Mouse (Mus musculus) ES-Bruce4 (cell line): ENCODE results near the gene Rbpjl. TPM values are rescaled to one million over a fixed set of nuclear protein-coding genes. Genes with fewer than 3 reads are reported as not detected.

Experiments used
- H3K27ac ChIP-seq: 2 replicates; pipeline ENCODE4 v1.5.1; 2012; ENCODE audit warnings: low read length, inconsistent platforms; ENCODE audit not compliant: insufficient read depth
- H3K27me3 ChIP-seq: 2 replicates; pipeline ENCODE4 v1.6.1; 2012; ENCODE audit warnings: mild to moderate bottlenecking, low read length, inconsistent platforms; ENCODE audit not compliant: control insufficient read depth, poor library complexity, insufficient read depth, severe bottlenecking
- H3K36me3 ChIP-seq: 2 replicates; pipeline ENCODE4 v1.6.1; 2012; ENCODE audit warnings: inconsistent platforms, mild to moderate bottlenecking, low read length, moderate library complexity; ENCODE audit not compliant: control insufficient read depth, poor library complexity, insufficient read depth, severe bottlenecking
- H3K4me1 ChIP-seq: one replicate; pipeline ENCODE4 v1.8.1; 2011; ENCODE audit warnings: low read length; ENCODE audit not compliant: control insufficient read depth, insufficient read depth
- H3K4me3 ChIP-seq: 2 replicates; pipeline ENCODE4 v1.5.1; 2011; ENCODE audit warnings: low read depth, mild to moderate bottlenecking, low read length
- H3K9ac ChIP-seq: 2 replicates; pipeline ENCODE4 v1.6.1; 2012; ENCODE audit warnings: low read depth, mild to moderate bottlenecking, inconsistent platforms; ENCODE audit not compliant: poor library complexity, severe bottlenecking
- H3K9me3 ChIP-seq: replicated peaks from 2 replicates; pipeline ENCODE4 v1.6.1; 2012; ENCODE audit warnings: mild to moderate bottlenecking, low read length, inconsistent platforms; ENCODE audit not compliant: control insufficient read depth, poor library complexity, insufficient read depth, severe bottlenecking
- CTCF ChIP-seq: IDR thresholded peaks from one replicate; pipeline ENCODE4 v1.8.1; 2011; ENCODE audit warnings: low read depth, low read length
- EP300 ChIP-seq: IDR thresholded peaks from 2 replicates; pipeline ENCODE4 v1.6.1; 2011; ENCODE audit warnings: low read depth, low read length; ENCODE audit not compliant: insufficient read depth
- POLR2A ChIP-seq: IDR thresholded peaks from one replicate; pipeline ENCODE4 v1.8.1; 2011; ENCODE audit warnings: low read length; ENCODE audit not compliant: insufficient read depth
- polyA plus RNA-seq: library from polyadenylated mRNA; stranded (reverse); fragments of >200 nt; gene quantifications from 2 replicates; pipeline ENCODE4 v1.2.4, GENCODE M21; 2011; ENCODE audit warnings: low read depth; ENCODE audit not compliant: missing spikeins, insufficient read depth, insufficient read length

The Rbpjl gene
- polyA plus RNA-seq, 1 experiment: not detected

DNA sequence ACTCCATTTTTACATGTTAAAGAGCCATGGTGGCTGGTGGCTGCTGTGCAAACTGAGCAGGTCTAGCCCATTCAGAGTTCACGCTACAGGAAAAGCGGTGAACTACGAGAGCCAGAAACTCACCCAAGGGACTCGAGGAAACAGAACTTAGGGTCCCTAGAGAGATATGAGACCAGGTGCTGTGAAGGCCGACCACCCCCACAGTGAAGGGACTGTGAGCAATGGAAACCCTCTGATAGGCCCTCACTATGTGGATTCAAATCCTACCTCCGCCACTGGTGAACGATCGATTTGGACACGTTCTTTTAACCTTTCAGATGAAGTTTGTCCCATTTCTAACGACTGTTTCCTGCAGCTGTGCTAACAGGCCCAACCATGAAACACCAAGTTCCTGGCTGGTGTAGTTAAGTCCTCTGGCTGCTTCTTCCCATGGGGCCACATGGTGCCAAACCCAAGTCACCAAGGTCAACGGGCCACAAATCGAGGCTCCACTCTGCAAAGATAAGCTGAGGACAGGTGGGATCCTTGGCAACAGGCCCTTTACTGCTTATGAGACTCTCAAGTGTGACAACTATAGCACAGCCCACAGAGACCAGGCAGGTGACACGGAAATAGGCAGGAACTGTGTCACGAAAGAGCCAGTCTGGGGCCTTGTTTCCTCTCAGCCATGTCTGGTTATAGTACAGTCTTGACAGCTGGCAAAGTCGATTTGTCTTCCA is 19.9 kb downstream of the Rbpjl start:
- TF ChIP-seq CTCF (no peak), POLR2A (no peak), EP300 (no peak)
- Histone ChIP-seq H3K4me3 (no peak overlapping the region), H3K27me3 (no peaks in the 10 kb centered on the region), H3K9me3 (no peaks in the 10 kb centered on the region), H3K4me1 (peaks cover 4% of the 10 kb centered on the region), H3K27ac (no peak overlapping the region), H3K36me3 (peaks cover 23% of the 10 kb centered on the region), H3K9ac (no peak overlapping the region)

GRCm38 (mm10) chr2:164423464-164423863 is 20.5 kb downstream of the Rbpjl start:
- TF ChIP-seq CTCF (no peak), POLR2A (no peak), EP300 (no peak)
- H3K9ac ChIP-seq: no peak overlapping the region
- H3K9me3 ChIP-seq: no peaks in the 10 kb centered on the region
- H3K27ac ChIP-seq: no peak overlapping the region
- no peak overlapping the region for H3K4me3 ChIP-seq
- H3K4me1 ChIP-seq: peaks cover 2% of the 10 kb centered on the region
- peaks cover 29% of the 10 kb centered on the region for H3K36me3 ChIP-seq
- H3K27me3 ChIP-seq: no peaks in the 10 kb centered on the region

DNA sequence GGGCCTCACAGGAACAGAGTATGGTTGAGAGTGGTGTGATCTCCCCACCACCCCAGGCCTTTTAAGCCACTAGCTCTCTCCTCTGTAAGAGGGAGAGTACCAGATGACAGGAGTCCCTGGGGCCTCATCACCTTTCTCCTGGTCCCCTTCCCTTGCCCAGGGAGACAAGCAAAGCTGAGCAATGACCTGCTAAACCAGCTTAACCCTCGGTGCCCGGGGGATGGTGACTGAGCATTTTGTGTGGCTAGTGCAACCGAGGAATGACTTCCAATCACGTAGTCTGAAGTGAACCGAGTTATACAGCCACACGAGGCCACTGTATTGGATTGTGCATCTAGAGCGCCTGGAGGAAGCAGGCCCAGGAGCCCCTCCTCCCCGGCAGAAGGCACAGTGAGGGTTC is 21.5 kb downstream of the Rbpjl start:
- Histone ChIP-seq H3K27ac (no peak overlapping the region), H3K36me3 (peaks cover 39% of the 10 kb centered on the region), H3K9me3 (no peaks in the 10 kb centered on the region), H3K4me1 (peaks cover 7% of the 10 kb centered on the region), H3K4me3 (no peak overlapping the region), H3K9ac (no peak overlapping the region), H3K27me3 (no peaks in the 10 kb centered on the region)
- TF ChIP-seq CTCF: no peak
- TF ChIP-seq EP300: no peak
- TF ChIP-seq POLR2A: no peak

DNA sequence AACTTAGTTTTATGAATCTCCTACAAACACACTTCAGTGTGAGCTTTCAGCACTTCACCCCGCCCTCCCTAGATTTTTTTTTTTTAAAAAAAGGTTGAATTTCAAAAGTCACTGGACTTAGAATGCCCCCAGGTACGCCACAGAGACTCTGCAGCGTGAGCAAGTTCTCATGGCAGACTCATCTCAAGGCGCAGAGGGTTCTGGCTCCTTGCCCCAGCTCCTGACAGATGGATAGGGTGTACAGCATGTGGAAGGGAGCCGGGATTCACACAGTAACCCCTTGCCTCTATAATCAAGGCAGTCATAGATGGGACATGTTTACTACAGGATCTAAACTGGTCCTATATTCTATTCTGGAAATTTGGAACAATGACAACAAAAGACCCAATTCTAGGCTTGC is 22.5 kb downstream of the Rbpjl start:
- Histone ChIP-seq H3K9ac (no peak overlapping the region), H3K27me3 (no peaks in the 10 kb centered on the region), H3K27ac (no peak overlapping the region), H3K4me1 (peaks cover 7% of the 10 kb centered on the region), H3K36me3 (peaks cover 43% of the 10 kb centered on the region), H3K4me3 (no peak overlapping the region), H3K9me3 (no peaks in the 10 kb centered on the region)
- TF ChIP-seq CTCF (no peak), EP300 (no peak), POLR2A (no peak)

DNA sequence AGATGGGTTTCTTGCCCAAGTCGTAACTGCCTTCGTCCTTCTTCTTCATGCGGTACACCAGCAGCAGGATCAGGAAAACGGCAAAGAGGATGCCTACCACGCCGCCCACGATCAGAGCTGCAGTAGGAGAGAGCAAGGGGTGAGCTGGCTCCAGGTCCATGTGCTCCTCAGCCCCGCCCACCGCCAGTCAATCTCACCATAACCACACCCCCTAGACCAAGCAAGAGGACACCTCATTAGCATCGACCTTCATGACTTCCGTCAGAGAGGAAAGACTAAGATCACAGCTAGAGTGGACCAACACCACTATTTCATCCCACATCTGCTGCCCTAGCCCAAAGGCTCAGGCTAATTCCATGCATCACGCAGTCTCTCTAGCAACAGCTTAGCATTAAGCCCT is 23.2 kb downstream of the Rbpjl start:
- peaks cover 43% of the 10 kb centered on the region for H3K36me3 ChIP-seq
- H3K9me3 ChIP-seq: no peaks in the 10 kb centered on the region
- no peak overlapping the region for H3K27ac ChIP-seq
- H3K9ac ChIP-seq: no peak overlapping the region
- peaks cover 9% of the 10 kb centered on the region for H3K4me1 ChIP-seq
- H3K4me3 ChIP-seq: no peak overlapping the region
- TF ChIP-seq CTCF: no peak
- no peak for TF ChIP-seq EP300
- no peak for TF ChIP-seq POLR2A
- no peaks in the 10 kb centered on the region for H3K27me3 ChIP-seq

GRCm38 (mm10) chr2:164426952-164427351 is 24.0 kb downstream of the Rbpjl start:
- Histone ChIP-seq H3K9me3 (no peaks in the 10 kb centered on the region), H3K4me1 (peaks cover 11% of the 10 kb centered on the region), H3K9ac (no peak overlapping the region), H3K4me3 (no peak overlapping the region), H3K36me3 (peaks cover 43% of the 10 kb centered on the region), H3K27me3 (no peaks in the 10 kb centered on the region), H3K27ac (no peak overlapping the region)
- TF ChIP-seq CTCF (no peak), EP300 (no peak), POLR2A (no peak)
